Mouse (Mus musculus) heart, embryonic 13.5 days (tissue): Measurements from ENCODE around the gene Nat8f7. TPM values are rescaled to one million over a fixed set of nuclear protein-coding genes. Genes with fewer than 3 reads are reported as not detected.
"Not testable (repeated sequence)": the region's sequence is repeated elsewhere in the genome, so short reads cannot be mapped to it uniquely, and the experiment has no call there.

Source experiments
- ATAC-seq: fragments of 200-750 bp; cut with Nextera tagmentation; 2 replicates; pipeline ENCODE4 v1.8.0; 2017; ENCODE audit warnings: moderate TSS enrichment; ENCODE audit not compliant: insufficient number of reproducible peaks, low FRiP score, low TSS enrichment; ENCODE audit errors: extremely low read depth
- H3K27ac ChIP-seq: fragments of 300-500 bp; sonication (generic); replicated peaks from 2 replicates; pipeline ENCODE4 v1.5.1; 2015; ENCODE audit warnings: moderate library complexity, mild to moderate bottlenecking, inconsistent platforms
- H3K27me3 ChIP-seq: fragments of 300-500 bp; sonication (generic); replicated peaks from 2 replicates; pipeline ENCODE4 v1.6.1; 2015; ENCODE audit warnings: mild to moderate bottlenecking, inconsistent platforms
- H3K36me3 ChIP-seq: fragments of 300-500 bp; sonication (generic); 2 replicates; pipeline ENCODE4 v1.6.1; 2015; ENCODE audit warnings: mild to moderate bottlenecking, inconsistent platforms
- H3K4me1 ChIP-seq: fragments of 300-500 bp; sonication (generic); 2 replicates; pipeline ENCODE4 v1.6.1; 2015; ENCODE audit warnings: inconsistent platforms
- H3K4me2 ChIP-seq: fragments of 300-500 bp; sonication (generic); 2 replicates; pipeline ENCODE4 v1.6.1; 2015; ENCODE audit warnings: inconsistent platforms, mild to moderate bottlenecking, moderate library complexity
- H3K4me3 ChIP-seq: fragments of 300-500 bp; sonication (generic); 2 replicates; pipeline ENCODE4 v1.5.1; 2015; ENCODE audit warnings: moderate library complexity, mild to moderate bottlenecking, inconsistent platforms
- H3K9ac ChIP-seq: fragments of 300-500 bp; sonication (generic); 2 replicates; pipeline ENCODE4 v1.6.1; 2015; ENCODE audit warnings: inconsistent platforms, mild to moderate bottlenecking, moderate library complexity
- H3K9me3 ChIP-seq: fragments of 300-500 bp; sonication (generic); 2 replicates; pipeline ENCODE4 v1.6.1; 2016; ENCODE audit warnings: inconsistent platforms
- WGBS: fragments of 180-500 bp; shearing (Covaris S2); methylation state at CpG from one replicate; pipeline ENCODE4 v1.1.7; 2015; ENCODE audit warnings: mixed read lengths; 5-methylcytosine and 5-hydroxymethylcytosine counted together
- microRNA-seq: library from miRNA; unstranded; fragments of <30 nt; microRNA quantifications from one replicate; pipeline ENCODE4, GENCODE M21; 2016
- polyA plus RNA-seq: library from polyadenylated mRNA; unstranded; fragments of >200 nt; fragmentation: Nextera tagmentation; extraction: Ambion mirVana; gene quantifications from 2 replicates; pipeline ENCODE4 v1.2.1, GENCODE M21; 2015

Gene Nat8f7
- polyA plus RNA-seq = not detected in 2 replicates

DNA sequence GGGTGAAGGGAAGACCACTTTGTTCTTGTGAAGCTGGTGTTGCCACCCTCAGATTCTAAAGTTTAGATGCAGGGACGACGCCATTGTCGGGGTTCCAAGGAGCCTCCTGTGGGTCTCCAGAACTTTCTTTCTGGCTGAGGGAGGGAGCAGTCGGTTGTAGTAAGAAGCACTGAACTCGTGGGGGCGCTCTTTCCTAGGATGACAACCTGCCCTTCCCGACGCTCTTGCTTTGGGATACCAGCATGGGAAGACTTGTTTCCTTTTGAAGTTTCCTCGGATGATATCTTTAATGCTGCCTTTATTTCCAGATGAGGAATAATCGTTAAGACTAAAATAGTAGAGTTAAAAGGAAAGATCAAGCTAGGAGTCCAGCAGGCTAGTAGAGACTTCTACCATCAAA lies at the start of gene Nat8f7:
Gene Nat8f7 (minus strand): TSS at position 101 of the 400 bp plus-strand sequence.
- H3K4me1 ChIP-seq, H3K4me3 ChIP-seq, H3K4me2 ChIP-seq, ATAC-seq, H3K36me3 ChIP-seq, H3K9ac ChIP-seq, H3K27me3 ChIP-seq, H3K27ac ChIP-seq, H3K9me3 ChIP-seq: not testable (repeated sequence)
- WGBS = 80% methylated on average over 10 of the region's 10 CpGs

DNA sequence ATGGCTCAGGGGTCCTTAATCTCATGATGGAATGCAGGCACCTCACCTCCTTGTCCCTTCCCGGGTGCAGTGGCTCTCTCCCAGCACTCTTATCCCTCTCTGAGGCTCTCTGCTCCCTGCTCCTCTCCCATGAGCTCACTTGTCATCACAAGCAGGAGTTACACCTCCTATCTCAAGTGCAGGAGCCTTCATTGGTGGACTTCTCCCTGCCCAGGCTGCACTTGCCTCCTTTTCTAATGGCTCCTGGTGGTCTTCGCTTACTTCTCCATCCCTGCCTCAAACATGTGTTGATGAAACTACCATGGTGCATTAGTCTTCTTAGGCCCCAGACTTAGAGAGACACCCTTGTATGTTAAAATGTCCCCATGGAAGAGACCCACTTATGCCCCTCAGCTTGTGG lies 49.7 kb upstream of the Nat8f7 start:
- H3K36me3 ChIP-seq, H3K4me3 ChIP-seq, H3K4me1 ChIP-seq, H3K27ac ChIP-seq, H3K27me3 ChIP-seq, H3K4me2 ChIP-seq, H3K9me3 ChIP-seq, H3K9ac ChIP-seq, ATAC-seq: not testable (repeated sequence)
- WGBS = 35% methylated on average over 1 of the region's 2 CpGs

DNA sequence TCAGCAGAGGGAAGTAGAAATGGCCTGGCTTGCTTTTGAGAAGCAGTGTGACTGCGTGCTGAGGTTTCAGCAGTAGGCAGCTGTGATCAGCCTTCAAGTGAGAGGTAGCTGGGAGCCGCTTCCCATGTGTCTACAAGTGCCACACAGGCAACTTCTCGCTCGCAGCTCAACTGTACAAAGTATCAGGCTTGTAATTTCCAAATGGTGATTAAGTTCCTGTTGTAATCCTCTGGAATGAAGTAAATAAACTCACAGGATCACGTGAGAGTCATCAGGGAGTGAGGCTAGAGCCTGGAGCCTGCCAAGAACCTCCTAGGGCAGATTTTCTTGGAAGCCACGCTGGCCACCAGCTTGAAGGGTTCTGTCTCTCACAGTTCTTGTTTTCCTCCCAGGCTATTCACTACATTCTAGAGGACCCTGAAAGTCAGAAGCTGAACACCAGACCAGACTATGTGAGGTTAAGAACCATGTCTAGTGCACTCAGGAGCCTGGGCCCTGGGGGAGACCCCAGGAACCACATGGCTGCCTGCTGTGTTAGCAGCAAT lies 42.8 kb upstream of the Nat8f7 start:
- H3K27ac ChIP-seq, H3K27me3 ChIP-seq, H3K9me3 ChIP-seq, H3K4me2 ChIP-seq, H3K36me3 ChIP-seq, H3K9ac ChIP-seq, ATAC-seq, H3K4me3 ChIP-seq, H3K4me1 ChIP-seq: not testable (repeated sequence)
- 45% methylated on average over 4 of the region's 6 CpGs for WGBS

DNA sequence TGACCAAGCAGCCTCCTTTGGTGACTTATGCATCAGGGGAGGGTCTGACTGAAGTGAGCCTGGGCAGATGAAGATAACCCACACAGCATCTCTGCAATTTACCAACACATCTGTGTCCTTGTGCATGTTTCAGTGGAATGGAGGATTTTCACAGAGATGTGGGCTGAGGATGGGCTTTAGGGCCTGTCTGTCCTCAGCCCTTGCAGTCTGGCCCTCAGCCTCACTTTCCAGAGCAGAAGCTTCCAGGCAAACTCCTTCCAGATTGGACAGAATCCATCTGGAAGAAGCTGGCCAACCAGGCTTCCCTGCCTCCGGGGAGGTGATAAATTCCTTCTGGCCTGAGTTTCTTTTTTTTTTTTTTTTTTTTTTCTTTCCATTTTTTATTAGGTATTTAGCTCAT lies 3.4 kb downstream of the Nat8f7 start:
- not testable (repeated sequence) for H3K4me3 ChIP-seq, H3K36me3 ChIP-seq, H3K4me2 ChIP-seq, H3K9me3 ChIP-seq, H3K9ac ChIP-seq, H3K27me3 ChIP-seq, H3K27ac ChIP-seq, H3K4me1 ChIP-seq, ATAC-seq
- WGBS = 60% methylated on average over 1 of the region's 1 CpGs

DNA sequence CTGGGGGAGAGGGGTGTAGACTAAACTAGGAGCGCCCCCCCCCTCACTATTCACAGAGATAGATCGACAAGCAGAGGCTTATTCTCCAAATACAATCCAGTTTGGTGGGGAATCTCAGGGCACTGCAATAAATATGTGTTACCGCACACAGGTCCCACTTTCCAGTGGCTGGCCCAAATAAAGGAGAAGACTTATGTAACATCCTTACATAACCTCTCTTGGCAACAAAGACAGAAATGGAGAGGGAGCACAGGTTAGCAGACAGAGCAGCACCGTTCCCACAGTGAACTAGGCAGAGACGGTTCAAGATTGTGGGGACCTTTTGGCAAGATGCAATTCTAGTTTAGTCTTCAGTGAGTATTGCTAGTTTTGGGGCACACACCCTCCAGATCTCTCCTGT lies 3.8 kb downstream of the Nat8f7 start:
- H3K27me3 ChIP-seq, H3K27ac ChIP-seq, H3K4me1 ChIP-seq, H3K9ac ChIP-seq, H3K9me3 ChIP-seq, H3K4me3 ChIP-seq, H3K4me2 ChIP-seq, ATAC-seq, H3K36me3 ChIP-seq: not testable (repeated sequence)
- 87% methylated on average over 5 of the region's 5 CpGs for WGBS

DNA sequence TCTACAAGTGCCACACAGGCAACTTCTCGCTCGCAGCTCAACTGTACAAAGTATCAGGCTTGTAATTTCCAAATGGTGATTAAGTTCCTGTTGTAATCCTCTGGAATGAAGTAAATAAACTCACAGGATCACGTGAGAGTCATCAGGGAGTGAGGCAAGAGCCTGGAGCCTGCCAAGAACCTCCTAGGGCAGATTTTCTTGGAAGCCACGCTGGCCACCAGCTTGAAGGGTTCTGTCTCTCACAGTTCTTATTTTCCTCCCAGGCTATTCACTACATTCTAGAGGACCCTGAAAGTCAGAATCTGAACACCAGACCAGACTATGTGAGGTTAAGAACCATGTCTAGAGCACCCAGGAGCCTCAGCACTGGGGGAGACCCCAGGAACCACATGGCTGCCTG lies 11.1 kb downstream of the Nat8f7 start:
- not testable (repeated sequence) for H3K4me1 ChIP-seq, ATAC-seq, H3K27ac ChIP-seq, H3K4me3 ChIP-seq, H3K9ac ChIP-seq, H3K27me3 ChIP-seq, H3K36me3 ChIP-seq, H3K4me2 ChIP-seq, H3K9me3 ChIP-seq
- 74% methylated on average over 2 of the region's 4 CpGs for WGBS

Small RNAs within 50 kb of the gene (microRNA-seq; reads per million reads assigned to microRNA genes)
- gene Gm27317 = not detected

Other genes starting within 250 kb of the Nat8f7 start
- 0.03 and 0.05 TPM in 2 replicates for gene Fbxo41, start 210.2 kb downstream of the Nat8f7 start, polyA plus RNA-seq
- gene Egr4, start 199.6 kb downstream of the Nat8f7 start, polyA plus RNA-seq = not detected in 2 replicates
- 2.6 and 3.0 TPM in 2 replicates for gene Alms1, start 125.7 kb downstream of the Nat8f7 start, polyA plus RNA-seq
- 0.12 TPM in 1 of 2 replicates, not detected in the other for gene Nat8f3, start 52.5 kb upstream of the Nat8f7 start, polyA plus RNA-seq
- gene Nat8f6, start 107.7 kb upstream of the Nat8f7 start, polyA plus RNA-seq = 0.09 TPM in 1 of 2 replicates, not detected in the other
- not detected in 2 replicates for gene Nat8f5, start 107.8 kb upstream of the Nat8f7 start, polyA plus RNA-seq
- gene Nat8, start 118.9 kb upstream of the Nat8f7 start, polyA plus RNA-seq = not detected in 2 replicates
- gene Nat8f2, start 156.0 kb upstream of the Nat8f7 start, polyA plus RNA-seq = not detected in 2 replicates
- 2.2 TPM in 2 replicates for gene Nat8f4, start 191.7 kb upstream of the Nat8f7 start, polyA plus RNA-seq
- 19.7 and 24.2 TPM in 2 replicates for gene Tprkb, start 198.7 kb upstream of the Nat8f7 start, polyA plus RNA-seq
- 3.8 and 5.9 TPM in 2 replicates for gene Nat8f1, start 202.5 kb upstream of the Nat8f7 start, polyA plus RNA-seq
- 34.1 and 36.7 TPM in 2 replicates for gene Dusp11, start 248.5 kb upstream of the Nat8f7 start, polyA plus RNA-seq